Mouse (Mus musculus) retina, adult 2 months (tissue): ENCODE results near the gene Tmem29.
A peak's percentile ranks its signal among the peaks of the same experiment; 100 is the strongest.
"Not testable (repeated sequence)": the region's sequence is repeated elsewhere in the genome, so short reads cannot be mapped to it uniquely, and the experiment has no call there.

ENCODE experiments used
- DNase-seq: peaks from one replicate; pipeline ENCODE4 v3.0.0-alpha.2; 2012; ENCODE audit warnings: low read depth, low spot score

Tmem29 gene

DNA sequence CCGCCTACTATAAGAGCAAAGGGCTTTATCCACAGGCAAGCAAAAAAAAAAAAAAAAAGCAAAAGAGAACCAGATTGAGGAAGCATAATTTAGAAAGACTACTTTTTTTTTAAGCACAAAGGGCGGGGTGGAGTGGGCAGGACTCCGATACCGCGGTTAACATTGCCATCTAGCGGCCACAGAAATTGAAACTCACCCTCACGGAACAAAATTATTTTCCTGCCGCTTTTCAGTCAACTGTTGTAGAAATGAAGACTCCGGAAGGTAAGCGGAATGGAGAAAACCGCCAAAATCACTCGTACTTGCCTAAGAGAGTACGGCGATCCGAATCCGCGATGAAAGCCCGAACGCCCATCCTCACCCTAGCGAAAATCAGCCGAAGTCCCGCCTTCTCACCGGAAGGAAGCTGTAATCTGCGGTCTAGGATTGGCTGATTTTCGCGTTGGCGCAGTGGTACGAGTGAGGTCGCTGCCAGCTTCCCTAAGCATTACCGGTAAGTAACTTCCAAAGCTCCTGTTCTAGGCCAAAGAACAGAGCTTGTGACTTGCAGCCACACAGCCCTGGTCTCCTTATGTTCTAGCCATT is at the start of gene Tmem29:
TSS of gene Tmem29 (minus strand) at position 389 of the 585 bp plus-strand sequence.
- peak; percentile 91 for DNase-seq

DNA sequence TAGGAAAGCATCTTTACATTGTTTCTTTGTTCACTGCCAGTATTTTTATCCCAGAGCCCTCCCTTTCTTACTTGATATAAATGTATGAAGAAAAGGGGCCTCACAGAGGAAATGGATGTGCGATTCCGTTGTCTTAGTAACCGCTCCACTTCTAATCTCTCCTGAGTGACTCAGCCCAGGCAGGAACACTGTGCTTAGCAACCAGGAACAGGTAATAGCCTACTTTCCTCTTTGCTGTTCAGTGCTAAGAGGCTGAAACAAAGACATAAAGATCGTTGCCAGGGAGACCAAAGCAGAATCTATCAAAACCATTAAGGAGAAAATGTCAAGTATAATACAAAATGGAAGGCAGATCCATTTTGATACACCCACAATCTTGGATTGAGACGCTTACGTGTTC is 49.7 kb upstream of the Tmem29 start:
- no peak for DNase-seq

DNA sequence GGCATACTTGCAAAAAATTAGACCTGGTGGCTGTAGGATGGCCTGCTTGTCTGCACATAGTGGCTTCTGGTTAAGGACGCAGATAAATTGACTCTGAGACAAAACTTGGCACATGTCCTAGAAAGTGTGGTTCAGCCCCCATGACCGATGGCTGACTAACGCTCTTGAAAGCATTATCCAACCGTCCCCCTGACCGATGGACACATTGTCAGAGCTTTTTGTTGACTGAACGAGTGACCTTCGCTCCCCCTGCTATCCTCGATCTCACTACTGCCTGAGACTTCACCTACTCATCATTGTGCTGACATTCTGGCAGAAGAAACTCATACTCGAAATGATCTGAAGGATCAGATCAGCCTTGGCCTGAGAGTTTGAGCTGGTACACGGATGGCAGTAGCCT is 28.9 kb upstream of the Tmem29 start:
- DNase-seq = not testable (repeated sequence)

DNA sequence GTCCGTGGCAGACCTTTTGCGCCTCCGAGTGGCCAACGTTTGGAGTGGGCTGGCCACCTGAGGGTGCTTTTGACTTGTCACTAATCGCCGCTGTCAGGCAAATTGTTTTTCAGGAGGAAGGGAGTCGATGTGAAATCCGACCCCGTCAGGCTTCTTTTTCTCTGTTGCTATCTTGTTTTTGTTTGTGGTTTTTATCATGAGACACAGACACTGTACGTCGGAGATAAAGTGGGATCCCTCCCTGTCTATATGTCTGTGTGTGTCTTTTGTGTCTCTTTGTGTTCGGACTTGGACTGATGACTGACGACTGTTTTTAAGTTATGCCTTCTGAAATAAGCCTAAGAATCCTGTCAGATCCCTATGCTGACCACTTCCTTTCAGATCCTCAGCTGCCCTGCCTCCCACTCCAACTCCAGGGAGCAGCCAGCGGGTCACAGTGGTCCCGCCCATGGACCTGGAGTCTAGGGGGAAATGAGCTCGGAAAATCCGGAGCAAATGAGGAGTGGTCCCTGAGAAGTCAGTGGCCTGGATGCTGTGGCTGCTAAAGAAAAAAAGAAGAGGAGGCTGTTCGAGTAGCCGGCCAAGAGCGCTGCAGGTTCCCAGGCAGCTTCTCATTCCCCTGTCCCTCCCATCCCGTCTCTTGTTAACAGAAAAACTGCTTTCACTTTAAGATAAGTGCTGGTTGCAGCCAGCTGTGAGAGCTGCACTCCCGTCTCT is 27.5 kb upstream of the Tmem29 start:
- not testable (repeated sequence) for DNase-seq

DNA sequence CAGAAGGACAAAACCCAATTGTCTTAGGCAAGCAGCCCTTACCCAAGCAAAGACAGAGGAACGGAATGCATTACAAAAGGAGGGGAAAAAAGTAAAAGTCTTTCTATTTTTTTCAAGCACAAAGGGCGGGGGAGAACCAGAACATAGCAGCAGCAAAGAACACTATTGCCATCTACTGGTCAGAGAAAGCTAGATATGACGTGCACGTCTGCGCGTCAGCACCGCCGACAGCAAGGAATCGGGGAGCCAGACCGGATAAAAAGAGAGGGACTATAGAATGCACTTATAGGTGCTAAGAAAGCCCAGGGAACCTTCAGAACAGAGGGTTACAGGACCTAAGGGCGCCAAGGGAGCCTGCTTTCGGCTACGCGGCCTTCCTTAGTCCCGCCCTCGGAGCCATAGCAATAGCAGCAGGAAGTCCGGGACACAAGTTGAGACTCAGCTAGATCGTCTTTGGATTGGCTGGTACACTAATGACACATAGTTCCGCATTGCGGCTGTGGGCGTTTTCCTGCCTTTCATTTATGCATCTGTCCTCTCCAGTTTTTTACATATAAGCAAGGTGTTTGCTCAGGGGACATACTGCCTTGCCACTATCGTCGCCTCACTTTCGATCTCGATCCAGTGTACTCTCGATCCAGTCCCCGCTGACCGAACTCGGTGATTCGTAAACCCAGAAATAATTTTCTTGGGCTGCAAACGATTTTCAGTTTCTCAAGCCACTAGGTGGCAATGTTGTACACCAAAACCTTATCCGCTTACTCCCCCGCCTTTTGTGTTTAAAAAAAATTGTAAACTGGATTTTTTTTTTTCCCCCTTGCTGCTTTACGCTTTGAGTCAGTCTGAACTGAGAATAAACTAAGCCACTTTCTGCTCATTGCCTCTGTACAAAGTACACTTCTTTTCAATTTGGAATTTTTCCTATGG is 19.2 kb upstream of the Tmem29 start:
- peak; percentile 86 for DNase-seq

DNA sequence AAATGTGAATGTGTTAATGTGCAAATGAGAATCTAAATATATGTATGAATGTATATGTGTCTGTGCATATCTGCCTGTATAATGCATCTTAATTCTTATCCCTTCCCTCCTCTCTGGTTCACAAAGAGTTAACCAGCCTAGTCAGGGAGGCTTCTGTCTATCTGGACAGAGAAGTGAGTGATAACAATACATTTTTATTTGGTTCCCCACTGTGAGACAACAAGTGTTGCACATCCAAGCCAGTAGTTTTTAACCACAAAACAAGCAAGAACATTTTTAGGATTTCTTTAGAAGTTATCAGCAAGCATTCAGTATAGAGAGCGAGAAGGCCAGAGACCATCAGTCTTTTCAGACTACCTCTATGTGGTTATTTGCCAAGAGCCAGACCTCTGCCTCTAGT is 12.5 kb upstream of the Tmem29 start:
- no peak for DNase-seq

DNA sequence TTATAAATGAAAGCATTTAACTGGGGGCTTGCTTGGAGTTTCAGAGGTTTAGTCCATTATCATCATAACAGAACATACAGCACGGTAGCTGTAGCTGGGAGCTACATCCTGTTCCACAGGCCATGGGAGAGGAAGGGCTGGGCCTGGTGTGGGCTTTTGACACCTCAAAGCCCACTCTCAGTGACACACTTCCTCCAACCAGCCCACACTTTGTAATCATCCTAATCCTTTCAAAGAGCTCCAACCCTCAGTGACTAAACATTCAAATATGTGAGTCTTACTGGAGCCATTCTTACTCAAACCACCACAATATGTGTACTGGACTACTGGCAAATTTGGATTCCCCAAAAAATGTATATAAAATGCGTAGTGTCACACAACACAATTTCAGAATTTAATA is 9.3 kb upstream of the Tmem29 start:
- no peak for DNase-seq

DNA sequence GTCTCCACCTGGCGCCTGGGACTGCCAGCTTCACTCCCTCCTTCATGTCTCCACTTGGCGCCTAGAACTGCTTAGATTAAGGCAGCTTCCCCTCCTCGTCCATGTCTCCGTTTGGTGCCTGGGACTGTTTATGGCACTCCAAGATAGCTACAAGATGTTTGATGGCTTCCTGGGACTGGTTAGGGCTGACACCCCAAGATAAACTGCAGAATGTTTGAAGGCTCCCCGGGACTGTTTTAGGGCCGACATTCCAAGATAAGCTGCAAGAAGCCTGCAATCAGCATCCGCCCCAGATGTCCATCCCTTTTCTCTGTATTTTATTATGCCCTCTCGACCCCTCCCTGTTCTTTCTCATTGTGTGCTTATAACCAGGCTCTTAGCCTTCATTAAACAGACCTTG is 7.9 kb upstream of the Tmem29 start:
- DNase-seq = not testable (repeated sequence)

DNA sequence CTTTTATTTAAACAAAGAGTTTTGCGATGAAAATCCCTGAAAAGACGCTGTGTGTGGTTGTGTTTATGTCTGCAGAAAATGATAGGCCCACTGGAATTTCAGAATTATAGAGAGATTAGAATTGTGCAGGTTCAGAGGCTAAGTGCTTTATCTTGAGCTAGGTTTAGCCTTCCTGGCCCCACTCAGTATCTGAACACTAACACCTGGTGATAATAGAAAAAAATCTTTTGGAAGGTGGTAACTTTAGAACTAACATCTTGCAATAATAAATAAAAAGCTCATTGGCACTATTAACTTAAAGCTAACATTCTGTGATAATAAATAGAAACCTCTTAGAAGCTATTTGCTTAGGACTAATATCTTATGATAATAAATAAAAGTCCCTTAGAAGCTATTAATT is 1.2 kb upstream of the Tmem29 start:
- DNase-seq = no peak

DNA sequence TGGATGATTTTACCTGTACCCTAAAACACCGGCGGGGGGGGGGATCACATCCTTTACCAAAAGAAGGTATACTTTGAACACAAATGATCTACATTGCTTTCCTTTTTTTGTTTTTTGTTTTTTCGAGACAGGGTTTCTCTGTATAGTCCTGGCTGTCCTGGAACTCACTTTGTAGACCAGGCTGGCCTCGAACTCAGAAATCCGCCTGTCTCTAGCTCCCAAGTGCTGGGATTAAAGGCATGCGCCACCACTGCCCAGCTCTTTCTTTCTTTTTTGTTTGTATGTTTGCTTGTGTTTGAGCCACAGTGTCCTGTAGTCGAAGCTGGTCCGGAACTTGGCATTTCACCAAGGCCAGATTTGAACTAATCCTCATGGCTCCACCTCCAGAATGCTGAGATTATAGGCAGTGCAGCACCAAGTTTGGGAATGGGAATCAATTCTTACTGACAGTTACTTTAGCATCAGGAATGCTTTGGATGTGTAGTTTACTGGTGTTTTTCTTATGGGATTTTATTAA is 515 bp upstream of the Tmem29 start:
- DNase-seq = no peak

DNA sequence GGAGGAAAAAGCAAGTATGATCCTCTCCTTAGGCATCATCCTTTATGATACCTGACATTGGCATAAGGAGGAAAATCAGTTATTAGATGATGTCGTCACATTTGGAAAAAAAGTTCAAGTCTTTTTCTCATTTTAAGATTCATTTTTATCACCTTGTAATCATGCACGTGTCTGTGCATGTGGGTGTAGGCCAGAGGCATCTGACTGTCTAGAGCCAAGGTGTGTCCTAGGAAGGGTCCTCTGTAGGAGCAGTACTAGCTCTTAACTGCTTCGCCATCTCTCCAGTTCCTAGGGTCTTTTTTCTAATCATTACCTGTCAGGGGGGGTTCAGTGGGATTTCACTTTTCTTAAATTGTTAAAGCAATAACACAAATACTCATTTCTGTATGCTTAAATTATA is 818 bp downstream of the Tmem29 start:
- no peak for DNase-seq

DNA sequence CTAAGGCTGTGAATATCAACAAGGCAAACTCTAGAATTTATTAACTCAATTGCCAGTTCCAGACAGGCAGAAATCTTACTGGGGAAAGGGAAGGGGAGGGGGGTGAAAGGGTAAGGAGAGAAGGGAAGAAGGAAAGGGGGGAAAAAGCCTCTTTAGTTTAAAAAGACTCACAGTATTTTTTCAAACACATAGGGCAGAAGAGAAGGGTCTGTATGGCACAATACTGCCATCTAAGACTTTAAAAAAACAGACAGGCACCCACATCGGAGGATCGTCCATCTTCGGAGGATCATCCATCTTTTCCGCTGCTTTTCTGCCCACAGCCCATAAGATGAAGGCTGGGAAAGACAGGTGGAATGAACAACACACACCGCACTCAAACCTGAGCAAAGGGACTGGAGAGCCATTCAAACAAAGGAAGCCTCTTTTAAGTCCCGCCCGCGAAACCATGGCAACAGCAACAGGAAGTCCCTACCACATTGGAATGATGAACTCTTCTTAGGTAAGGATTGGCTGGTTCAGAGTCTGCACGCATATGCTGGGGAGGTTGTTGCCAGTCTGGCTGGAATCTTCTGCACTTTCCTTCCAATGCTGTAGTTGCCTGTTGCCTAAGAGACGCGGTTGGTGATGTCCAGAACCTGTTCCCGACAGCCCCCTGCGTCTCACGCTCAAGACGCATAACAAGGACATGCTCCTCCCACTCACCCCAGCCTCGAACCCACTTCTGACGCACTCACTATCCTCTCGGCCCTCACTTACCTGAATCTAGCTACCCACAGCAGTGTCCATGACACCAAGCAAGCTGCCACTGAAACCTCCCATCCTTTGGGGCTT is 18.2 kb downstream of the Tmem29 start:
- peak; percentile 51 for DNase-seq

DNA sequence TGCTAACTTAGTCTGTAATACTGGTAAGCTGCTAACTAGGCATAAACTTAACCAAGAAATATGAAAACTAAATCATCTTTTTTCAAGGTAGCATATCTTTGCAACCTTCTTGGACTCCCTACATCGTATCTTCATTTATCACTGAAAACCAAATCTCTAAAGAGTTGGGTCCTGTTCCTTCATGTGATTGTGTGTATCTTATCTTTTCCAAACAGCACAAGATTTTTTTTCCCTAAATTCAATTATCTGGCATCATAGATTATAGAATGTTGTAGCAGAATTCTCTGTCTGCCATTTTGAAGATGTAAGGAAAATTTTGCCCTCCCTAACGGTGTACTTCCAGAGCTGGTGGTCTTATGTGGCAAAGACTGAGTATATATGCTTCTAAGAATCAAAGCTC is 22.6 kb downstream of the Tmem29 start:
- no peak for DNase-seq

DNA sequence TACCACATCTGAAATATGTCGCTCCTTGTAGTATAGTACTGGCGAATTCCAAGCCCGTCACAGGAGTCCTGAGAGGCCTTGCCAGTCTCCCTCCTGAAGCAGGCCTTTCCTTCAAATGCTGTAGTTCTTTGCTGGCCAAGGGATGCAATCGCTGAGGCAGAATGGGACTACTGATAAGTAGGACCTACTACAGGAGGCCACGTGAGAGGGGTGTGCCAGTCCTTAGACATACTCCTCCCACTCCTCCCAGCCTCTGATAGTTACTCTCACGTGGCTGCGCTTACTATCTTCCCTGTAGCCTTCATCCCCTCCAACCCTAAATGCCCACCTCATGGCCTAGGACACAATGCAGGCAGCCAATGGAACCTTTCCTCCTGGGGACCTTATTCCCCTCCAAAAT is 23.6 kb downstream of the Tmem29 start:
- DNase-seq = no peak

DNA sequence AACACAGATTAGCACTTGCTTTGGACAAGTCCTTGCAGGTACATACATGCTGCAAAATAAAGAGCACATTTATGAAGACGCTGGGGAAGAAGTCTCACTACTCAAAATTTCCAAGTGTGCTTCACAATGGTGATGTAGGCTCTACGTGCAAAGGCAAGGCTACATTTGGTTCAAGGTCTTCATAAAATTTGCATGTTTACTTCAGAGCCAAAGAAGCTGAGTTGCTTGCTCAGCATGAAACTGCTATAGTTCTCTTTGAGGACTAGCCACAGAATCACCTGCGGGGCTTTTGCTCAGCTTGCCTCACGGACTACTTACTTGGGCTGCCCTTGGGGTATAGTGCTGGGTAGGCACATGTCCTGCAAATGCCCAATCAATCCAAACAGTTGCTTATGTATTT is 45.4 kb downstream of the Tmem29 start:
- no peak for DNase-seq
